Comparison of ENCODE assay signal across 10 mouse cellular contexts in genomic region chr2:30676450-30676832, GRCm38 (mm10).
A peak's percentile ranks its signal among the peaks of the same experiment; 100 is the strongest.
DNase-seq lines count a peak whose midpoint lies in the region; ATAC-seq and TF ChIP-seq lines count a peak whose summit lies in the region.
"Had no signal": no experiment of that assay in that cellular context is flagged by ENCODE, and none has a peak within 500 bp of the region (broad histone marks: within the 10 kb centered on the region; RNA-seq: fewer than 3 reads in every experiment).

No protein-coding gene starts in this region.

- H3K27ac ChIP-seq in kidney, postnatal 0 days = peak overlapping the region; percentile 92
- H3K27ac ChIP-seq in embryonic facial prominence, embryonic 14.5 days (replicated peaks; ENCODE audit: low read depth, low read length) = peak overlapping the region; percentile 88; the same call in 1 of the 2 replicates
- peak overlapping the region; percentile 91 for H3K27ac ChIP-seq in hindbrain, postnatal 0 days
- H3K27ac ChIP-seq in midbrain, postnatal 0 days (ENCODE audit: low read depth, low read length) = peak overlapping the region; percentile 93

- no peak overlapping the region for H3K4me3 ChIP-seq in kidney, postnatal 0 days (replicated peaks; ENCODE audit: low read depth, low read length)
- H3K4me3 ChIP-seq in embryonic facial prominence, embryonic 14.5 days (ENCODE audit: low read depth, low read length) = peak overlapping the region; percentile 34
- H3K4me3 ChIP-seq in hindbrain, postnatal 0 days (ENCODE audit: low read length) = no peak overlapping the region
- H3K4me3 ChIP-seq in midbrain, postnatal 0 days (ENCODE audit: low read depth, low read length) = peak overlapping the region; percentile 14; the same call in 1 of the 2 replicates
- H3K4me3 ChIP-seq: erythroblast, embryonic 14.5 days had no signal

- peaks cover 20% of the 10 kb centered on the region for H3K4me1 ChIP-seq in kidney, postnatal 0 days (replicated peaks; ENCODE audit: insufficient read depth, low read length)
- peaks cover 14% of the 10 kb centered on the region for H3K4me1 ChIP-seq in embryonic facial prominence, embryonic 14.5 days (ENCODE audit: control insufficient read depth, insufficient read depth, low read length)
- peaks cover 15% of the 10 kb centered on the region for H3K4me1 ChIP-seq in hindbrain, postnatal 0 days (ENCODE audit: insufficient read depth, low read length)
- peaks cover 21% of the 10 kb centered on the region for H3K4me1 ChIP-seq in midbrain, postnatal 0 days (ENCODE audit: insufficient read depth, low read length)

- H3K36me3 ChIP-seq in kidney, postnatal 0 days (ENCODE audit: insufficient read depth, low read length) = no peaks in the 10 kb centered on the region
- H3K36me3 ChIP-seq in embryonic facial prominence, embryonic 14.5 days (ENCODE audit: control insufficient read depth, insufficient read depth, low read length) = no peaks in the 10 kb centered on the region
- no peaks in the 10 kb centered on the region for H3K36me3 ChIP-seq in hindbrain, postnatal 0 days (ENCODE audit: insufficient read depth, low read length)
- no peaks in the 10 kb centered on the region for H3K36me3 ChIP-seq in midbrain, postnatal 0 days (ENCODE audit: insufficient read depth, low read length)

- no peaks in the 10 kb centered on the region for H3K27me3 ChIP-seq in kidney, postnatal 0 days (ENCODE audit: insufficient read depth, low read length)
- H3K27me3 ChIP-seq in embryonic facial prominence, embryonic 14.5 days (replicated peaks; ENCODE audit: control insufficient read depth, insufficient read depth, low read length) = no peaks in the 10 kb centered on the region
- H3K27me3 ChIP-seq in hindbrain, postnatal 0 days (ENCODE audit: insufficient read depth, low read length) = no peaks in the 10 kb centered on the region
- H3K27me3 ChIP-seq in midbrain, postnatal 0 days (ENCODE audit: insufficient read depth, low read length) = no peaks in the 10 kb centered on the region

- WGBS in kidney, postnatal 0 days = 6% methylated on average over 7 of the region's 7 CpGs
- 8% methylated on average over 7 of the region's 7 CpGs for WGBS in embryonic facial prominence, embryonic 14.5 days
- WGBS in hindbrain, postnatal 0 days = 6% methylated on average over 7 of the region's 7 CpGs
- WGBS in midbrain, postnatal 0 days = 2% methylated on average over 7 of the region's 7 CpGs

- H3K9me3 ChIP-seq in kidney, postnatal 0 days (replicated peaks; ENCODE audit: low read length) = no peaks in the 10 kb centered on the region
- H3K9me3 ChIP-seq in embryonic facial prominence, embryonic 14.5 days (ENCODE audit: control insufficient read depth, low read length) = peaks cover 13% of the 10 kb centered on the region
- H3K9me3 ChIP-seq in hindbrain, postnatal 0 days (ENCODE audit: low read length) = no peaks in the 10 kb centered on the region
- no peaks in the 10 kb centered on the region for H3K9me3 ChIP-seq in midbrain, postnatal 0 days (ENCODE audit: low read length)

- peak; percentile 55 for DNase-seq in kidney, postnatal 0 days (ENCODE audit: low spot score)
- no peak for DNase-seq in kidney, postnatal 14 days
- no peak for DNase-seq in embryonic facial prominence, embryonic 14.5 days (ENCODE audit: low spot score)
- DNase-seq in hindbrain, postnatal 0 days (ENCODE audit: low spot score) = no peak
- no peak for DNase-seq in midbrain, postnatal 0 days (ENCODE audit: low spot score)
- no peak for DNase-seq in adrenal gland, adult (ENCODE audit: inconsistent age in 2 of 2, low spot score in 1 of 2)
- no peak for DNase-seq in urinary bladder, adult 2 months (ENCODE audit: low spot score)
- DNase-seq: thymus, adult 2 months had no signal

- TF ChIP-seq CTCF in kidney, postnatal 0 days (IDR thresholded peaks at IDR 0.05; ENCODE audit: low read depth) = no peak
- no peak for TF ChIP-seq CTCF in hindbrain, postnatal 0 days (IDR thresholded peaks at IDR 0.05; ENCODE audit: low read depth)
- TF ChIP-seq CTCF in midbrain, postnatal 0 days (IDR thresholded peaks at IDR 0.05) = no peak

- H3K4me2 ChIP-seq in kidney, postnatal 0 days (ENCODE audit: low read length) = peak overlapping the region; percentile 50
- peak overlapping the region; percentile 74 for H3K4me2 ChIP-seq in embryonic facial prominence, embryonic 14.5 days (ENCODE audit: low read depth, low read length)
- H3K4me2 ChIP-seq in hindbrain, postnatal 0 days (ENCODE audit: low read depth, low read length) = peak overlapping the region; percentile 58
- peak overlapping the region; percentile 48 for H3K4me2 ChIP-seq in midbrain, postnatal 0 days (ENCODE audit: low read depth, low read length, poor library complexity, severe bottlenecking)

- no peak overlapping the region for H3K9ac ChIP-seq in kidney, postnatal 0 days (ENCODE audit: low read depth, low read length)
- peak overlapping the region; percentile 61; the same call in 1 of the 2 replicates for H3K9ac ChIP-seq in embryonic facial prominence, embryonic 14.5 days (ENCODE audit: low read depth, low read length)
- H3K9ac ChIP-seq in hindbrain, postnatal 0 days (replicated peaks; ENCODE audit: low read length) = peak overlapping the region; percentile 60
- peak overlapping the region; percentile 64; the same call in 1 of the 2 replicates for H3K9ac ChIP-seq in midbrain, postnatal 0 days (replicated peaks; ENCODE audit: low read length, poor library complexity, severe bottlenecking)

- ATAC-seq in kidney, postnatal 0 days (replicated peaks; ENCODE audit: low FRiP score, low read depth) = no peak
- ATAC-seq in embryonic facial prominence, embryonic 14.5 days (ENCODE audit: low read depth) = peak; percentile 14; the same call in 1 of the 2 replicates
- no peak; the same call in 1 of the 2 replicates for ATAC-seq in hindbrain, postnatal 0 days
- no peak; the same call in 1 of the 2 replicates for ATAC-seq in midbrain, postnatal 0 days (ENCODE audit: low FRiP score)
- no peak for ATAC-seq in activated CD4-positive, CD25-positive, alpha-beta regulatory T cell, adult 4 months

Comparison
In these comparisons a context has a peak if more than half of its experiments do, and no peak if none do; other contexts are left out.
1. H3K4me3 ChIP-seq: peak in embryonic facial prominence, embryonic 14.5 days (single experiment) and midbrain, postnatal 0 days (single experiment); none in kidney, postnatal 0 days (single experiment) and hindbrain, postnatal 0 days (single experiment).
2. Peak in every context shown above with its lines, with median percentiles within 50 percentile points of each other: H3K27ac ChIP-seq and H3K4me2 ChIP-seq.